Mouse (Mus musculus) heart, postnatal 0 days (tissue): ENCODE measurements around the gene Pla2g10. TPM values are rescaled to one million over a fixed set of nuclear protein-coding genes. Genes with fewer than 3 reads are reported as not detected.
A peak's percentile ranks its signal among the peaks of the same experiment; 100 is the strongest.

Experiments used
- ATAC-seq: fragments of 200-750 bp; cut with Nextera tagmentation; 2 replicates; pipeline ENCODE4 v1.8.0; 2017; ENCODE audit warnings: low read depth, moderate number of reproducible peaks, moderate library complexity; ENCODE audit not compliant: insufficient read depth
- DNase-seq: peaks from one replicate; pipeline ENCODE4 v3.0.0-alpha.2; 2016; ENCODE audit warnings: low spot score
- H3K27ac ChIP-seq: fragments of 300-500 bp; sonication (generic); 2 replicates; pipeline ENCODE4 v1.5.1; 2014; ENCODE audit warnings: low read depth, mild to moderate bottlenecking
- H3K27me3 ChIP-seq: fragments of 300-500 bp; sonication (generic); 2 replicates; pipeline ENCODE4 v1.6.1; 2014; ENCODE audit warnings: low read length, mixed read lengths; ENCODE audit not compliant: control insufficient read depth, insufficient read depth
- H3K36me3 ChIP-seq: fragments of 300-500 bp; sonication (generic); replicated peaks from 2 replicates; pipeline ENCODE4 v1.6.1; 2014; ENCODE audit warnings: low read length, mixed read lengths; ENCODE audit not compliant: control insufficient read depth, insufficient read depth
- H3K4me1 ChIP-seq: fragments of 300-500 bp; sonication (generic); 2 replicates; pipeline ENCODE4 v1.6.1; 2014; ENCODE audit warnings: antibody characterized with exemption; ENCODE audit not compliant: control insufficient read depth, insufficient read depth
- H3K4me2 ChIP-seq: fragments of 300-500 bp; sonication (generic); 2 replicates; pipeline ENCODE4 v1.6.1; 2014; ENCODE audit warnings: low read depth, mild to moderate bottlenecking, low read length, moderate library complexity
- H3K4me3 ChIP-seq: fragments of 300-500 bp; sonication (generic); 2 replicates; pipeline ENCODE4 v1.5.1; 2014; ENCODE audit warnings: low read depth, low read length
- H3K9ac ChIP-seq: fragments of 300-500 bp; sonication (generic); replicated peaks from 2 replicates; pipeline ENCODE4 v1.6.1; 2014; ENCODE audit warnings: low read depth, low read length, mixed read lengths
- H3K9me3 ChIP-seq: fragments of 300-500 bp; sonication (generic); replicated peaks from 2 replicates; pipeline ENCODE4 v1.6.1; 2016; ENCODE audit warnings: low read length; ENCODE audit not compliant: control insufficient read depth
- CTCF ChIP-seq: IDR thresholded peaks from 2 replicates; pipeline ENCODE4 v1.5.1; 2016; ENCODE audit warnings: antibody characterized with exemption, control low read depth, low read depth
- EP300 ChIP-seq: IDR thresholded peaks from 2 replicates; pipeline ENCODE4 v1.6.1; 2016; ENCODE audit warnings: antibody characterized with exemption, low read depth
- WGBS: fragments of 180-500 bp; shearing (Covaris S2); extraction: QIAGEN DNeasy Blood & Tissue Kit; methylation state at CpG from one replicate; pipeline ENCODE4 v1.1.7; 2014; 5-methylcytosine and 5-hydroxymethylcytosine counted together
- polyA plus RNA-seq: library from polyadenylated mRNA; unstranded; fragments of >200 nt; fragmentation: Nextera tagmentation; extraction: Ambion mirVana; gene quantifications from 2 replicates; pipeline ENCODE4 v1.2.1, GENCODE M21; 2015
- total RNA-seq: library from RNA; depleted of rRNA; stranded (reverse); fragments of >200 nt; gene quantifications from 2 replicates; pipeline ENCODE4 v1.2.3, GENCODE M21; 2014; ENCODE audit warnings: low replicate concordance

Gene Pla2g10
- total and polyA plus RNA-seq, 2 experiments from 2014 or later, result not detected

- DNase-seq (no peak), ATAC-seq (no peak)
- Histone ChIP-seq H3K4me2 (no peak overlapping the region), H3K36me3 (no peaks in the 10 kb centered on the region), H3K9me3 (no peaks in the 10 kb centered on the region), H3K9ac (no peak overlapping the region), H3K4me1 (no peaks in the 10 kb centered on the region), H3K27ac (no peak overlapping the region), H3K4me3 (no peak overlapping the region), H3K27me3 (no peaks in the 10 kb centered on the region)
- WGBS, result 78% methylated on average over 8 of the region's 8 CpGs
- TF ChIP-seq CTCF, result no peak
- TF ChIP-seq EP300, result no peak
Observed at GRCm38 (mm10) chr16:13735977-13736376, 5.2 kb upstream of the Pla2g10 start.

- no peak for ATAC-seq
- no peak overlapping the region for H3K4me2 ChIP-seq
- no peak overlapping the region for H3K9ac ChIP-seq
- H3K36me3 ChIP-seq, result no peaks in the 10 kb centered on the region
- DNase-seq, result peak; percentile 39
- H3K9me3 ChIP-seq, result no peaks in the 10 kb centered on the region
- TF ChIP-seq CTCF, result peak; percentile 84
- TF ChIP-seq EP300, result no peak
- H3K27ac ChIP-seq, result no peak overlapping the region
- no peaks in the 10 kb centered on the region for H3K27me3 ChIP-seq
- H3K4me3 ChIP-seq, result no peak overlapping the region
- no peaks in the 10 kb centered on the region for H3K4me1 ChIP-seq
- 16% methylated on average over 9 of the region's 9 CpGs for WGBS
Observed at GRCm38 (mm10) chr16:13733518-13734137, 2.8 kb upstream of the Pla2g10 start.

- Histone ChIP-seq H3K27me3 (no peaks in the 10 kb centered on the region), H3K9me3 (no peaks in the 10 kb centered on the region), H3K4me3 (no peak overlapping the region), H3K9ac (no peak overlapping the region), H3K4me1 (no peaks in the 10 kb centered on the region), H3K4me2 (no peak overlapping the region), H3K27ac (no peak overlapping the region), H3K36me3 (no peaks in the 10 kb centered on the region)
- no peak for DNase-seq
- TF ChIP-seq CTCF (no peak), EP300 (no peak)
- no peak for ATAC-seq
- 60% methylated on average over 3 of the region's 3 CpGs for WGBS
Observed at GRCm38 (mm10) chr16:13732786-13733185, 2.0 kb upstream of the Pla2g10 start.

- no peak overlapping the region for H3K27ac ChIP-seq
- no peak for TF ChIP-seq CTCF
- no peak for TF ChIP-seq EP300
- H3K4me3 ChIP-seq, result no peak overlapping the region
- no peaks in the 10 kb centered on the region for H3K36me3 ChIP-seq
- no peak for ATAC-seq
- H3K27me3 ChIP-seq, result no peaks in the 10 kb centered on the region
- H3K4me2 ChIP-seq, result no peak overlapping the region
- H3K9me3 ChIP-seq, result no peaks in the 10 kb centered on the region
- DNase-seq, result no peak
- H3K9ac ChIP-seq, result no peak overlapping the region
- H3K4me1 ChIP-seq, result no peaks in the 10 kb centered on the region
- 88% methylated on average over 4 of the region's 4 CpGs for WGBS
Observed at GRCm38 (mm10) chr16:13729428-13729827, 1.4 kb downstream of the Pla2g10 start.

GRCm38 (mm10) chr16:13727811-13728335, 2.9 kb downstream of the Pla2g10 start:
- no peak overlapping the region for H3K4me3 ChIP-seq
- H3K4me1 ChIP-seq, result no peaks in the 10 kb centered on the region
- no peak overlapping the region for H3K4me2 ChIP-seq
- ATAC-seq (no peak), DNase-seq (no peak)
- no peaks in the 10 kb centered on the region for H3K27me3 ChIP-seq
- H3K9me3 ChIP-seq, result no peaks in the 10 kb centered on the region
- H3K36me3 ChIP-seq, result no peaks in the 10 kb centered on the region
- TF ChIP-seq EP300 (no peak), CTCF (no peak)
- 91% methylated on average over 5 of the region's 5 CpGs for WGBS
- no peak overlapping the region for H3K9ac ChIP-seq
- H3K27ac ChIP-seq, result no peak overlapping the region

- no peak for TF ChIP-seq EP300
- TF ChIP-seq CTCF, result no peak
- no peak overlapping the region for H3K4me2 ChIP-seq
- no peak for ATAC-seq
- H3K36me3 ChIP-seq, result no peaks in the 10 kb centered on the region
- no peak for DNase-seq
- H3K9me3 ChIP-seq, result no peaks in the 10 kb centered on the region
- H3K9ac ChIP-seq, result no peak overlapping the region
- H3K4me3 ChIP-seq, result no peak overlapping the region
- H3K4me1 ChIP-seq, result no peaks in the 10 kb centered on the region
- no peaks in the 10 kb centered on the region for H3K27me3 ChIP-seq
- no peak overlapping the region for H3K27ac ChIP-seq
- 37% methylated on average over 10 of the region's 10 CpGs for WGBS
Observed at GRCm38 (mm10) chr16:13722937-13723336, 7.8 kb downstream of the Pla2g10 start.
